Mouse (Mus musculus) liver, postnatal 0 days (tissue): ENCODE data around the gene Rnf19b.

Source experiments
- CTCF ChIP-seq: sonication (generic); IDR thresholded peaks from 2 replicates; pipeline ENCODE4 v1.5.1; 2016; ENCODE audit warnings: antibody characterized with exemption, low read depth
- EP300 ChIP-seq: IDR thresholded peaks from 2 replicates; pipeline ENCODE4 v1.6.1; 2016; ENCODE audit warnings: antibody characterized with exemption, low read depth, mild to moderate bottlenecking

DNA sequence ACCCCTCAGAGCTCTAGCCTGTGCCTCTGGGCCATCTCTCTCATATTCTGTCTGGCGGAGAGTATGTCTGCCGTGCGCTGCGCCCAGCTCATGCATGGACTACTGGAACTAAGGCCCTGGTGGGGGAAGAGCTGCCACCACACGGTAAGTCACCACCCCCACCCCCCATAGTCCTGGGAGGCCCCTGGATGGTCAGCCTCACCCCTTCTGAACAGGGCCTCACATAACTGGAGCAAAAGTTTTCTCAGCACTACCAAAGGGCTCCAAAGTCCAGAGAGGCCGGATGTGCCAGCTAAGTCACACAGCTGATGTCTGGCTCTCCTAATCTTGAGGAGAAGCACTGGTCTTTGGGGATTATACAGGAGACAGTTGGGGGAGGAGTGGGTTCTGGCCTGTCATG is 52.7 kb downstream of the Rnf19b start:
- TF ChIP-seq EP300: no peak
- no peak for TF ChIP-seq CTCF
